Mouse (Mus musculus): ENCODE results near the gene Ube2d3.

The Ube2d3 gene

DNA sequence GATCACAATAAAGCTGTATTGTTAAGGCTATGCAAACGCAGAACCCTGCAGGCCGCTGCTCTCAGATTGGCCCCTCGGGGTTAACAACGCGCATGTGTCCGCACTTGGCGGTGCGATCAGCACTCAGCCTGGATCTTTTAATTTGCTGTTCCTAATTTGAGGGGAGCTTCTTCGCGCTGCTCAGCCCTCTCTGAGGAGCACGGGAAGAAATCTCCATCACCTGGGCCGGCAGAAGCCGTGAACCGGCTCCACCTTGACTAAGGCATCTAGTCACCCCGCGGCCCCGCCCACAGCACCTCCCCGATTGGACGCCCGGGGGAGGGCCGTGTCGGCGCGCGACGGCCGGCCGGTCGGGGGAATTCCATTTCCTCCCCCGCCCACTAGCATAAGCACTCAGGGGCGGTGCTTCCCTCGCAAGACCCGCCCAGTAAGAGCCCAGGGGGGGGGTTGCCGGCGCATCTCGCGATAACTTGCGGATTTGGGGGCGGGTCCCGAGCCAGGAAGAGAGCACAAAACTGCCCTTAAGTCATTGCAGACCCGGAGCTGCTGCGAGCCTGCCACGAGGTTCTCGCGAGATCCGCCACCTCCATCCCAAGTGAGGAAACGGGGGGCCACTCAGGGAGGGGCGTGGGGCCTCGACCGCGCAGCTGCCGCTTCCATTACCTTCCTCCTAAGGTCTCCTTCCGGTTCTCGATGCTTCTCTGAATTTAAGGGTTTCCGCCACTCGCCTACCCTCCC is at the start of gene Ube2d3:
Ube2d3 (plus strand) TSS at position 392 of the 738 bp plus-strand sequence.
- peak; percentile 100 for DNase-seq

- peak; percentile 75 for DNase-seq
Measured at GRCm38 (mm10) chr3:135393186-135393585, 44.8 kb upstream of the Ube2d3 start.

DNA sequence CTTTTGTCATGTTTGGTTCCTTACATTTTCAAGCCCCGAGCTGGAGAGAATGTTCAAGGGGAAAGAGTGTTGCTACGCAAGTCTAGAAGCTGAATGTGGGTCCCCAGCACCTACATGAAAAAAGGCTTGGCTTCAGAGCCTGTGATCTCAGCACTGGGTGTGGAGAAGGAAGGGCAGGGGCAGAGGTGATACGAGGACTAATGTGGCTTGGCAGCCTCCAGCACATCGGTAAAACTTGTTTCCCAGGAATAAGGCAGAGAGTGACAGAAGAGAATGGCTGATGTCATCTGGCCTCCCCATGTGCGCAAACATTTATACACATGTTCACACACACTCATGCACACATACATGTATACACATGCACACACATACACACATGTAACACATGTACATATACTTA is 42.9 kb upstream of the Ube2d3 start:
- DNase-seq = peak; percentile 83

DNA sequence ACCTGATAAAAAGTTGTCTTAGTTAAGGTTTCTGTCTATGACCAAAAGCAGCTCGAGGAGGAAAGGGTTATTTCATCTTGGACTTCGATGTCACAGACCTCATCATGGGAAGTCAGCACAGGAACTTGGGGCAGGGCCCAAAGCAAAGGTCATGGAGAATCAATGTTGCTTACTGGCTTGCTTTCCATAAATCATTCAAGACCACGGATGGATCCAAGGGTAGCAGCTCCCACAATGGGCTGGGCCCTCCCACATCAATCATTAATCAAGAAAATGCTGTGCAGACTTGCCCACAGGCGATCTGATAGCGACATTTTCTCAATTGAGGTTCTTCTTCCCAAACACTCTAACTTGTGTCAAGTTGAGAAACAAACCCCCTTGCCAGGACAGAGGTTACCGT is 41.9 kb upstream of the Ube2d3 start:
- peak; percentile 87 for DNase-seq

DNA sequence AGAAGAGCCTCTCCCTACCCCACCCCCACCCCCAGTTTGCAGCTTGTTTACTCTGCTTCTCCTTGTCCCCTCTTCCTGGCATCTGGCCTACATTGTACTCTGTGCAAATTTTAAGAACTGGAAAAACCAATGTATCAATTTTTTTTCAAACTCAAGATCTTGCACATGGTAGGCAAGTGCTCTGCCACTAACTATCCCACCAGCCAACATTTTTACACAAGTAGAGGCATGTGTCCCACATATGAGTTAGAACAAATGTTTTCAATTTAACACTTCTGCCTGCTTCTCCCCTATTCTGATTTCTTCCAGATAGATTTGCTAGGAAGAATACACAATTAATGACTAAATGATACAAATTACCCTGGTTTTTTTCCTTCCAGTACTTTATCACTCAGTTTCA is 40.8 kb upstream of the Ube2d3 start:
- peak; percentile 16 for DNase-seq

DNA sequence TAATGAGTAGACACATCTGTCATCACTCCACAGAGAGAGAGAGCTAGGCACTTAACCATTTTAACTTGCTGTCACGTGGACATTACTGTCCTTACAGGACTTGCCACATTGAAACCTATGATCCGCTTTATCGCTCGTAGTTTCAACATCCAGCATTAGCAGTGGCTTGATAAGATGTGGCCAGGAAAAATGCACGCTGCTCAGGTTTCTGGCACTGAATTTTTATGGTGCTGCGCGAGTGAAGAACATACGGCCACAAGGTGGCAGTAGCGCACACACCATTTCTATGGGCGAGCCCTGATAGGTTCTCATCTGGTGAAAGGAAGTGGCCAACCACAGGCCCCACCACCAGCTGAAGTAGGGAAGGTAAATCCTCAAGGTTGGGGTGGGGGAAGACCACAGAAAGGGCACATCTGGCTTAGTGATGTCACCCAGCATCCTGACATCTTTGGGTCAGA is 35.7 kb upstream of the Ube2d3 start:
- peak; percentile 97 for DNase-seq

GRCm38 (mm10) chr3:135403211-135403610 is 34.7 kb upstream of the Ube2d3 start:
- DNase-seq = peak; percentile 55

GRCm38 (mm10) chr3:135403856-135404255 is 34.1 kb upstream of the Ube2d3 start:
- peak; percentile 19 for DNase-seq

DNA sequence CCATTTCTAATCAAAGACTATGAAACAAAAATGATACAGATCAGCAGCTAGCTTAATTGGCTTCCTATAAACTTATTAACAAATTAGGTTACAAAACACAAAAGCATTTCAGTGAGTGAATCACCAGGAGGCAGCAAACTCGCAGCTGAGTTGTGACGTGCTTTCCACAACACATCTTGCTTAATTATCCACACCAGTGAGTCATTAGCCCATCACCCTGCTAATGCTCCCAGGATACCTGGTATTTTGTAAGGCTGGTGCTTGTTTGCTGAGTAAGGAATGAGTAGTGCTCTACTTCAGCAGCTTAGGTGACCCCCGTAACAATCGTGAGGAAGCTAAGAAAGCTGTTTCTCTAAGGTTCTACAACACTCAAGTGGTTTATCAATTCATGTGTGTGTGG is 33.4 kb upstream of the Ube2d3 start:
- DNase-seq = peak; percentile 55

DNA sequence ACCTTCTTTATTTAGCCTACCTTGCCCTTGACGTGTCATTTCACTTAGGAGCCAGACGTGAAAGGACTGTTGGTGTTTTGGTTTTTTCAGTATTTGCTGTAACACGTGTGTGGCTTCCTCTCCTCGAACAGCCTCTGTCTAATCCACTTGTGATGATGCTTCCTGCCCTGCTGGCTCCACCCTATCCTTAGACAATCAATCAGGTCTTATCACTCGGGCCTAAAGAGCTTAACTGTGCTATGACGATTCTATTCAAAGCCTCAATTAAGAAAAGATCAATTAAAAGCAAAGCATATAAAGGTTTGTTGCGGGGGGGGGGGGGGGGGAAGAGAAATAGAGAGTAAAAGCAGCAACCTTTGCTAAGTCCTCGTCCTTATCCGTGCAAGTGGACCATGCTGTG is 30.6 kb upstream of the Ube2d3 start:
- peak; percentile 67 for DNase-seq

GRCm38 (mm10) chr3:135409219-135409618 is 28.7 kb upstream of the Ube2d3 start:
- no peak for DNase-seq

GRCm38 (mm10) chr3:135411056-135411455 is 26.9 kb upstream of the Ube2d3 start:
- peak; percentile 86 for DNase-seq

GRCm38 (mm10) chr3:135411824-135412223 is 26.1 kb upstream of the Ube2d3 start:
- peak; percentile 94 for DNase-seq

DNA sequence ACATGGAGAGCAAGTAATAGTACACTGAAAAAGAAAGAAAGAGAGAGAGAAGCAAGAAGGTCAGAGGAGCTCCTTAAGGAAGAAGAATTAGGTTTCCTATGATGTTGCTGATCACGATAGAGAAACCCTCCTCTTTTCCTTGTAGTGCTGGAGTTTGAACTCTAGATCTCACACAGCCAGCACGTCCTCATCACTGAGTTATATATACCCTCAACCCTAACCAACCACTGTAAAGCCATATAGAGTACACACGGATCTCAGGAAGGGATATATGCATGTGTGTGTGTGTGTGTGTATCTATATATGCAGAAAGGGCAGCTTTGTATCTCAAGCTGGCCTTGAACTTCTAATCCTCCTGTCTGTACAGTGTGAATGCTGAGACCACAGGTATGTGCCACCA is 20.7 kb upstream of the Ube2d3 start:
- DNase-seq = no peak

- DNase-seq = peak; percentile 72
Measured at GRCm38 (mm10) chr3:135417799-135418198, 20.1 kb upstream of the Ube2d3 start.

DNA sequence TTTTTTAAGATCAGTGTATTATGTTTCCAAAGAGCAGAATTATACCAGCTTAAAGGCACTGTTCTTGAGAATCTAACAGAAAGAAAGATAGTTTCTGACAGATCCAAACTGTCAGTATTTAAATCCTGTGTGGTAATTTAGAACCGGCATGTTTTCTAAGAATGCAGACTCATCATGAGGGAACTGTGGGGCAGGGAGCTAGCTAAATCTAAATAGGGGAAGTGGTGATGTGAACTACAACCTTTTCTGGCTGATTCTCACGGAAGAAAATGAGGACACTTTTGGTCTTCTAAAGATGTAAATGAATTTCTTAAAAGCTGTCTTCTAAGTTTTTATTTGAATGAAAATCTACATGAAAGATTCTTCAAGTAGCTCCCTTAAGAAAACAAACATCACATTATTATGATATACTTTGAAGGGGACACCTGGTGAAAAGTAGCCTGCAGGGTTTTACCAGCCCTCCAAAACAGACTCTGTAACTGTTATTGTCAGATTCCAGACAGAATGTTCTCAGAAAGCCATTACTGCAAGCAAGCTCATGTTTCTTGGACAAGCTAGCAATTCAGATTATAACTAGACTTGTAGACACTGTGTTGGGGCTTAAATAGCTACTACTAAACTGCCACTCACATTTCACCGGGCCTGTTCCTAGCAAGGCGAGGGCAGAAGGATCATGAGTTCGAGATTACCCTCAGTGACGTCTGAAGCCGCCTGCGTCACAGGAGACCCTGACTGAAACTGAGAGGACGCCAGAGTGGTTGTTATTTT is 17.2 kb upstream of the Ube2d3 start:
- no peak for DNase-seq

DNA sequence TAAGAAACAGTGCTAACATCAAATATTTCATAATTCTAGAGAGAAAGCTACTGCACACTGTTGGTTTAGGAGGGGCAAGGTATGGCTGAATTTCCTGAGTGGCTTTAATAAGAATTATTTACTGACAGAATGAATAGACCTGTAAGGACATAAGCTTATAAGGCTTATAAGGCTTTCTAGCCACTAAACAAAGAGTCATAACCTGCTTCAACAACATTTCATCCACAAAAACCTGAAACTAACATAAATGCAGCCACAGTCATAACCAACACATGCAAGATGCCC is 16.7 kb upstream of the Ube2d3 start:
- DNase-seq = no peak

- DNase-seq = no peak
Measured at GRCm38 (mm10) chr3:135422232-135422855, 15.6 kb upstream of the Ube2d3 start.

- peak; percentile 99 for DNase-seq
Measured at GRCm38 (mm10) chr3:135422856-135423607, 14.9 kb upstream of the Ube2d3 start.

- no peak for DNase-seq
Measured at GRCm38 (mm10) chr3:135423608-135424212, 14.2 kb upstream of the Ube2d3 start, which contains the start of gene Cisd2. TSS of gene Cisd2 (minus strand) at chr3:135423925.

DNA sequence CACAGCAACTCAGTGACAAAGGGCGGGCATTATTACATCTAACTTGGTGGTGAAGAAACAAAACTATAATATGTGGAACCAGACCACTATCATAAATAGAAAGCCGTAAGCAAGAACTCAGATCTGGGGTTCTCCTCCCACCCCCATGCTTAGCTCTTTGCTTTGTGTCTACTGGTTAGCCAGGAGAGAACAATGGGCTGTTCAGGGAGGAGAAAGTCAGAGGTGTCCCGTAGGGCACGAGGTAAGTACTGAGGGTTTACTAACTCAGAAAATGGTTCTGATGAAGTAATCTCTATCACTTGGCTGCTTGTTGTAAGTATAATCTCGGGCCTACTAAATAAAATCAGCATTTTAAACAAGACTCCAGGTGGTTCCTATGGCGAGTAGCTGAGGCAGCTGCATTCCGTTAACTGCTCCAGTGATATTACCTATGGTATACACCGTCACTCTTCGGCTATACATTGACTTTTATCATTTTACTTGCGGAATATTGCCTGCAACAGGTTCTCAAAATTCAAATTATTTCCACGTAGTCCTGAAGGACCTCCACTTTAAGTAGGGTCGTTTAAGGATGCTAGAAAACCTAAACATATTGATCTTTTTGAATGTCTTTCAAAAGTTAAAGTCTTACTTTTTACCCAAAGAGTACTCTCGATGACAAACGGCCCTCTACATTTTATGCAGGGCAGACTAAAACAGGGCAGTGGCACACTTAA is 890 bp upstream of the Ube2d3 start:
- DNase-seq = no peak

DNA sequence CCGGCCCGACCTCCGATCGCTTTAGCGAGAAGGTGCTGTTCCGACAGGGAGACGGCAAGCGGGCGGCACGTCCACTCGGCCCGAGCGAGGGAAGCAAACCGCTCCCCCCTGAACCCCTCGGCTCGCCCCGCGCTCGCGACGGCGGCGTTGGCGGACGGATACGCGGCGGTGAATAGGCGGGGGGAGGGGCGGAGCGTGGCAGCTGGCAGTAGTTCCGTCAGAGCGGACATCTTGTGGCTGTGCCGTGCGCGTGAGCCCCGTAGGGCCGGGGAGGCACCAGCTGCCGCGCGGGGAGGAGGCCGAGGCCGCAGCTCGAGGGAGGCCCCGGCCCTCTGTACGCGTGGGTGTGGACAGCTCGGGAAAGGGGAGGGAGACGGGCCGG is 573 bp downstream of the Ube2d3 start:
- DNase-seq = peak; percentile 99
